Mouse (Mus musculus): ENCODE measurements around the gene Cmss1.

Cmss1 gene

DNA sequence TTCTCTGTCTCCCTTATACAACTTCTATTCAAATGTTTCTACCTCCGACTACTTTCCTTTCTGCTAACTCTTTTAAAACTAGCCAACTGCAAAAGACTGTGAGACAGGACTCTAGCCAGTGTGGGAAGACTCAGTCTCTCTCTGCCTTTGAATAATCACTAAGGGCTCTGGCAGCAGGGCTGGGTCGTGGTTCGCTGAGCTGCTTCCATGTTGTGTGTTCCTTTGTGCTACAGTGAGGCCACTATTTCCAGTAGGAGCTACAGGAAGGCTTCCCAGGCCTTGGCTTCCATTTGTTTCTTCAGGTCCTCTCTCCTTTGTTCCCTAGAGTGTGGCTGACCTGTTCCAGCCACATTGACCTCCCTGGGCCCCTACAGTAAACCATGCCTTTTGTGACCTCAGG is 260.4 kb downstream of the Cmss1 start:
- no peak for DNase-seq (ENCODE audit: low read depth)

DNA sequence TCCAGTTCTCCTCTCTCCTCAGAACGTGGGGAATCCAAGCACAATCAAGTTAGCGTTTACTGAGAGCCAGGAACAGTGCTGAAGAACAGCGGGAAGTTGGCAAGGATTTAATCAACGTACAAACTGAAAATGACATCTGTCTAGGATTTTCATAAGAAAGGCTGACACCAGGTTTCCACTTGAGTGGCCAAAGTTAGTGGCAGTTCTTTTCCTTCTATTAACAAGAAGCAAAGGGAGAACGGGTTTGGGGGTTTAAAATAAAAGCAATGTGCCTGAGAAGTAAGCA is 266.1 kb downstream of the Cmss1 start:
- no peak for DNase-seq (ENCODE audit: low read depth)

DNA sequence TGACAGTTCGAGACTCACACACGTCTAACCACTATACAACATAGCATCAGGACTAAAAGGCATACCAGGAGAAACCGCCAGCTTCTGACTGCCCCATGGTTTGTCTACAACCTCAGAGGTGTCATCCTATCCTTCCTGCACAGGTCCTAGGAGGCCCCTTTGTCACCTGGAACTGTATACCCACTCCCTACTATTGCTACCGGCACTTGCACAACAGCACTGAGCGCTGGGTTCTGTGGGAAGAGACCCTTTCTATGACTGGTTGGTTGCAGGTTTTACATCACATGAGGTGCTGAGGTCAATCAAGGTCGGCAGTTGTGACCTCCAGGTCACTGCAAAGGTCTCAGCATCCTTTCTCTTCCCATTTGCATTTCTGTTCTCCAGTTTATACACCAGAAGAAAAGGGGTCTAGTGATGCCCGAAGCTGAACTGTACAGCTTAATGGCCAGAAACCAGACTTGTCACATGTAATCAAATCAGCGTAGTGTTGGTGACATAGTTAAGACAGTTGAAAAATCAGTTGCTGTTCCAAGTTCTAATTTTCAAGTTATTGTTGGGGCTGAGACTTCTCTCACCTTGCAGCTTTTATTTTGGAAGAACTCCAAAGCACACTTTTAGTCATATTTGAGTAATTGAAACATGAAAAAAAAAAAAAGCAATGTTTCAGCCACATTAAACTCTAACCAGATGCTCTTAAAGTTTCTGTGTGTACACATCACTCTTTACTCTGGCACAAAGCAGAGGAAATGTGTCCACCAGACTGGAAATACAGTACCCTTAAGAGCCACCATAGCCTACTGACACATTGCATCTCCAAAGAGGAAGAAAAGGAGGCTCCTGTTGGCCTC is 266.7 kb downstream of the Cmss1 start:
- no peak for DNase-seq (ENCODE audit: low read depth)

DNA sequence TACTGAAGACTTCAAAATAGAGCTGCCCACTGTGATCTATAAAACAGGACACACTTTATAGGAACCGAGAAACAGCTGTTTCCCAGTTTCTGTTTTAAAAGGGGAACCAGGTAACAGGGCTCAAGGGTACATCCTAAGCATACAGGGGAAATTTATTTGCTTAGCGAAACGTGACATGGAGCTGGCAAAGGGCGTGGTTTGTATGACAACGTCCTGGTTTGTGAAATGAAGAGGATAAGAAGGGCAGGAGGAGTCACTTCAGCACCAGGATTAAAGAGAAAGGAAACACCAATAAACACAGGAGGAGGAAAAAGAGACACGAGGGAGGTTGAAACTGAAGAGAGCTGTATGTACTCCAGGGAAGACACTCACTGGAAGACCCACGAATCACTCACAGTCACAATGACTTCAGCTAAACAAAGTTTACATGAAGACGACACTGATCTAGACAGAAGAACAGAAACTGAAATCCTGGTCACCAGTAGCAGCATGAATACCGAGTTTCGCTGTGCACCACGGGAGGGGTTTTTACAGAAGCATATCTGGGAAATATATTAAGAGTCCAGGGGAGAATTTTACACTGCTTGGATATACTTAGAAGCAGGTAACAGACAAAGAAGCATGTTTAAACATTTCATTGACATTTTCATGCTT is 269.8 kb downstream of the Cmss1 start:
- DNase-seq (ENCODE audit: low read depth) = peak; percentile 58

DNA sequence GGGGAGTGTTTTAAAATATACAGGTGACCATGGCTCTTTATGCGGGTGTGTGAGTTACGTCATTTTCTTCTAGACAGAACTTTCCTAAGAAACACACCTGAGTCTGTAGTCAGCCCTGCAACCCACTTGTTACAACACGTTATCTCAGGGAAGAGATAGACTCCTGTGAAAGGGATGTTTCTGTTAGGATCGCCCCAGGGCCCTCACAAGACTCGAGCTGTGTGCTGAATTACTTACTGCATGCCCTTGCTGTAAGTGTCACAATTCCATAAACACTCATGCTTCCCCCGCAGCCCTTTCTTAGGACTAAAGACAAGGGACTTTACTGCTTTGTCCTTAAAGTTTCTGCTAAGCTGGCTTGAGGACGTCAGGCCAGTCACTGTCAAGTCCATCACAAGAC is 274.4 kb downstream of the Cmss1 start:
- no peak for DNase-seq (ENCODE audit: low read depth)

DNA sequence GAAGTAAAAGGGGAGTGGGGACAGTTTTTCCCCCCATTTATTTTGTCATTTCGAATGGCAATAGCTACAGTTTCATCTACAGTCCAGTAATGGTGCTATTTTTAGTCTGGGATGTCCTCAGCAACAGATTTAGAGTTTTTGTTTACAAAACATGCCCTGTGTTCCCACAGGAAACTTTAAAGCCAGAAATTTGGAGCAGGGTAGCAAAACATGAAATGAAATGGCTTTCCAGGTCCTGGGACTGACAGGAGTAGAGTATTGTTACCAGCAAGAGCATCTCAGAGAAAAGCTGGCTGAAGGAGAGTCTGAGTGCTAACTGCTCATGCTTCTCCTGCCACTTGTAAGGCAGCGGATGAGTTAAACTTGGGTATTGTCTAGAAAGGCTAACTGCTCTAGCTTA is 276.6 kb downstream of the Cmss1 start:
- DNase-seq (ENCODE audit: low read depth) = no peak

DNA sequence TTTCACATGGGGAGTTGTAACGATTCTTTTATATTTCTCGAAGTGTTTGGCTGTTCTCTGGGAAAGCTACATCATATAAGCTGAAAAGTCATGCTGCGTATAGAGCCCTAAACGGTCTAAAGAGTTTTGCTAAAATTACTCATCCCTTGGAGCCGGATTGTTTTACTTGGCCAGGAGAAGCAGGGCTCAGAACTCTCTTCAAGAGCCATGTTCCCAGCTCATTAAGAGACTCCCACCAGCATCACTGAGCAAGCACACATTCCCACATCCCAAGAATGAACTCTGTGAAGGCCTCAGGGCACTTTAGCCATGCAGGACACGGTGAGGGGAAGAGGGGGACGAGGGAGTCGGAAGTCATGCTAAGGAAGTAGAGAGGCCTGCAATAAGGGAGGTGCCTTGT is 277.6 kb downstream of the Cmss1 start:
- no peak for DNase-seq (ENCODE audit: low read depth)

DNA sequence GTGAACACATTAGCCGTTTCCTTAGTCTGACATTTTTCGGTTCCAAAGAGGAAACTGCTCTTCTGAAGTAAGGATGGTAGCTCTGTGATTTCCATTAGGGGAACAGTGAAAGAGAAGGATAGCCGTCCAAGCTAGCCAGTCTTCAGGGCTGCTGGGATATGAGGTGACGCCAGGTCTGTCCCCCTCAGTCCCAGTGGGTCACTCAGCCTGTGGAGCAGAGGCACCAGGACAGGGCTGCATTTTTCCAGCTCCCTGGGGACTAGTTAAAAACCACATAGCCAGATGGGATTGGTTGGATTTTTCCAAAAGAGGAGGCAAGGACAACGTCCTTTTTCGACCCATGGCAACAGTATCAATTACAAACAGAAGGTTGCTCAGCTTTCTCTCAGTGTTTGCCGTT is 279.7 kb downstream of the Cmss1 start:
- DNase-seq (ENCODE audit: low read depth) = no peak

DNA sequence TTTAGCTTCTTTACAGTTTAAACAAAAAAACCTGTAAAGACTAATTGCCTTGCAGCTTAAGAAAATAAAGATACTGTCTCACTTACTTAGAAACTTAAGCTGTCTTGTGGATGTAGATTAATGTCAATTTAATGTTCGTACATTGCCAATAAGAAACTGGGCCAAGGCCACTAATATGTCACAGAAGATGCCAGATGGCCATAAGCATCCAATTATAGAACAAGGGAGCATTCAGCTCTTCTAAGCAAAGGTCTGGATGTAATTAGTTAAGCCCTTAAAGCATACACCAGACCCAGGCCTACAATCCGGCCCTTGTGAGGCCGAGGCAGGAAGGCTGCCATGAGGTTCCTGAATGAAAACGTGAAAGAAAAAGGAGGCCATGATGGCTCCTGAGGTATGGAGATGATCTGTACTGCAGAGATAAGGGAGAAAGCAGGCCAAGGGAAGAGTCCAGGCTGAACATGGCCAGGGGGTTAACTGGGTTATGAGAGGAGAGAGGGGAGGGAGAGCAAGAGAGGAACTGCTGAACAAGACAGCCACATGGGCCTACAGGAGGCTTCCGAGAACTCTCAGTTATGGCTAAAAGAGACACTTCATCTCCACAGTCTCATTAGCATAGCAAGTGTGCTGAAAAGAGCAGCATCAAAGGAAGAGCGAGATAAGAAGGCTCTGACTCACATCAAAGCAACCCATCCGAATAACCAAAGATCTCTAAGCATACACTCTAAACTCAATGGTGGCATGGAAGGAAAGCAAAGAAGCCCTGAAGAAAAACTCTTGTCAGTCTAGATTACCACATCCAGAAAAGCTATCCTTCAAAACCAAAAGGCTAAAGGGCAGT is 287.2 kb downstream of the Cmss1 start:
- DNase-seq (ENCODE audit: low read depth) = peak; percentile 25

DNA sequence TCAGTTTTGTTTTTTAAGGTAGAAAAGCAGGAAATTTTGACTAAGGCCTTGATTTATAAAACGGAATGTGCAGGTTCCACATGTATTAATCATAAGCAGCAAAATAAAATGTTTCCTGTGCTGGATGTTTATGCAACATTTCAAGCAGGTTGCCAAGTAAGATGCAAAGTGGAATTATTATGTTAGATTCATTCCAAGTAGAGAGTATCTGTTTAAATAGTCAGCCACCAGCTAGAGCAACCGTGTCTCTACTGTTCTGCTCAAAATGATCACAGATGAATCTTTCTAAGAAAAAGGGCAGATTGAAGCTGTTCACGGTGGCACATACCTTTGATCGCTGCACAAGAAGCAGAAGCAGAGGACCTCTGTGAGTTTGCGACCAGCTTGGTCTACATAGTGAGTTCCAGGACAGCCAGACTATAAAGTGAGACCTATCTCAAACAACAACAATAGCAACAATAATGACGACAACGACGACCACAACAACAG is 288.0 kb downstream of the Cmss1 start:
- DNase-seq (ENCODE audit: low read depth) = no peak

DNA sequence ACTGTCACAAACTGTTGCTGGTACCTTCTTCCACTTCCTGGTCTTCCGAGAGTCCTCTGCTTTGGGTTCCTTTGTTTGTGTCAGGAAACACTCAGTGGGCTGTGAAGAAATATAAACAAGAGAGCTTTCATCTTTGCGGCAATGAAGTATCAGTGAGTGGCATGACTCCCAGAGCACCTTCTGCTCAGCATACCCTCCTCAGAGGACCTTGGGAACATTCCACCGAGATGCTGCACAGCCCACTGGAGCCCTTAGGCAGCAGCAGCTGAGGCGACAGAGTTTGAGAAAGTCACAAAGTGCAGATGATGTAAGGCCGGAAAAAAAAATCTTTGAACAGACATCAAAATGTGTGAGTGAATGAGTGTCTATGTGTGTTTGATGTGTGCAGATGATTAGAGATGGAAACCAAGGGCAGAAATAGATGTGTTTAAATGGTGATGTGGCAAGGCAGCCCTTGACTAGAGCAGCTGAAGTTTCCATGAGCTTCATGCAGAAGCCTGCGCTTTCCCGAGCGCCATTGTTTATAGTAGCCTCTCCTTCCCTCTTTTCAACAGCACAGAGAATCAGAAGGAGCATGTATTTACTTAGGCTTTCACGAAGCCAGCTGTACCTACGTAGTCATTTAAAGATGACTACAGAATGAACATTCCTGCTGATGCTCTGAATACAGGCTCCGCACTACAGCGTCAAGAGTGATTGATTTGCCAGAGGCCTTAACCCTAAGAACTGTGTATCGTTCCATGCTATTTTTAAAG is 288.6 kb downstream of the Cmss1 start:
- peak; percentile 17 for DNase-seq (ENCODE audit: low read depth)

DNA sequence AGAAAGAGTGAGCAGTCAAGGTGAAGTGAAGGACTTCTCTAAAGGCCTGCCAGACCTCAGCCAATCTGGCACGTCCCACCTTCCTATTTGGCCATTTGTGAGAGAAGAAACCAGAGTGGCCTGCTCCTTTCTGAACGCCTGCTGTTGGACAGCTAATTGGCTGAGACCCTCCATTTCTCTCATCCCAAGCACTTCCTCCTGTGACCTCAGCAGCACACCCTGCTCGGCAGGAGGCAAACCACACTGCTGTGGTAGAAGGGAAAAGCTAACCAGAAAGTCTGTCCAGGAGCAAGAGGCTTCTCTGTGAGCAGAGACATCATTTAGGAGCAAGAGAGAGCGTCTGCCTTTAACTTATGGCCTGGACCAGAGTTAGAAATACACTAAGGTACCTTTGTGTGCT is 289.5 kb downstream of the Cmss1 start:
- DNase-seq (ENCODE audit: low read depth) = no peak

DNA sequence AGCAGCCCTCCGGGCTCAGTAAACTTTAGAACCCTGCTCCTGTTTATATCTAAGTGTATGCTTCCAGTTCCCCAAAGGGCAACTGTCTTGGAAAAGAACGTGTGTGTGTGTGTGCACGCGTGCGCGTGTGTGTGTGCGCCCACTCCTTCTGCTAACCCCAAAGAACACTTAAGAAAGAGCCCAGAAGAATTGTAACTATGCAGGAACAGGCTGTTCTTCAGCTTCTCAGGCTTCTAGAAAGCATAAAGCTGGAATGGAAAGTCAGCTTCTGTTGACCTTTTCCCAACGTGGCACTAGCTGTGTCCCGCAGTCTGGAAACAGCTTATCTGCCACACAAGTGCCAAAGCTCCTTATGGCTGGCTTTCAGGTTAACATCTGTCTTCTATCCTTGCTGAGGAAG is 291.6 kb downstream of the Cmss1 start:
- DNase-seq (ENCODE audit: low read depth) = no peak

DNA sequence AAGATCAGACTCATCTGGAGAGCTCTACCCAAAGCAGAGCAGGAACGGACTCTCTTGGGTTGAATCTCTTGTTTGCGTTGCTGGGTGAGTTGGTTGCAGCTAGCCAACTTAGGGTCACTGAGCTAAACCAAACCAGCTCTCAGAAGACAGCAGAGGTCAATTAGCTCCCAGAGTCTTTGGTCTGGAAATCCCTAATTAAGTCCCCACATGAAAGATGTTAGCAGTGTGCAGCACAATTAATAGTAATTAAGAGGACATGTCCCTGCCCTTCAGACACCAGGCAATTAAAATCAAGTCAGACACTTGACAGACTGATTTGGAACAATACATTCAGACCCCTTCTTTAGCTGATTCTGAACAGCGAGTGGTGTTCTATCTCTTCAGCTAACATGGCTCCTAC is 292.4 kb downstream of the Cmss1 start:
- no peak for DNase-seq (ENCODE audit: low read depth)

DNA sequence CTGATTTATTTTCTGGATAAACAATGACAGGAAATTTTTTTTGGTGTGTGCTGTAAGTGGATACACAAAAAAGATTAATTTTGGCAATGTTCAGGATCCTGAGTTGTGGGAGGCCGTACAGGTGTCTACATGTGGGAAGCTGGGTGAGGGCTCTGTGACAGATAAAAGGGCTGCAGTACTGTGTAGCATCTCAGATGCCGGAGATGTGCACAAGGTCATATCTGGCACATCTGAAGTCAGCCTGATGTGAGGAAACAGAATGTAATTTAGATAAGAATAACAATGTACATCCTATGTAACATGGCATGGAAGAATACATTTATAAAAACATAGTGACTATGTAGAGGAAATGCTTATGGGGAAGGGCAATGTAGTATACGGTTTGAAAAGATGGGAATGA is 293.2 kb downstream of the Cmss1 start:
- no peak for DNase-seq (ENCODE audit: low read depth)

DNA sequence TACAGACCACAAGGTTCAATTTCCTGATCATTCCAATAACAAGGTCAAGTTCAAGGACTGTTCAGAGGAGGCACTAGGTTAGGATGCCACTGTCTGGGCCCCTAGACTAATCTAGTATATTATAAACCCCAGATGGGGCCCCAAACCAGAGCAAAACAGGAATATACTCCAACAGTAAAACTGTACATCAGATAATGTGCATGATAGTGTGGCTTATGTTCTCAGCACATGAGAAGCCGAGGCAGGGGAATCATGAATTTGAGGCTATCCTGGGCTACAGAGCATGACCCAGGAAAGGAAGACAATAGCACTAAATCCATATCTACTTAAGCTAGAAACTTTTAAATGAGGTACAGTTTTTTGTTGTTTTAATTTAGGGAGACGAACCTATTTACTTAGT is 294.5 kb downstream of the Cmss1 start:
- DNase-seq (ENCODE audit: low read depth) = no peak

DNA sequence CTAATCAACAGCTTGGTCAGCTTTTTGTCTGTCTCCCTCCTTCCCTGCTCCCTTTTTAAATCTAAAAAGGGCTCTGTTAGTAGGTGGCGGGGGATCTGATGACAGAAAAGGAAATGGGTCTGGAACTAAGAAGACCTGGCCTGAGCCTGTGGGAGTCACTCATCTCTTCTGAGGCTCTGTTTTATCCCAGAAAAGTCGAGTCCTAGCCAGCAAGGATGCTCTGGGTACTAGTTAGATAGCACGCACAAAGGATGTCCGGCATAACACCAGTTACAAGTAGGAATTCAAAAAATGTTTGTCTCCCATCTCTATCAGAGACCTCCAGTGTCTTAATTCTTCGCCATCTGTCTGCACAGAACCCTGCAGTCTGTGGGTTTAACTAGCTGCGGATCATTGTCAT is 301.2 kb downstream of the Cmss1 start:
- no peak for DNase-seq (ENCODE audit: low read depth)

DNA sequence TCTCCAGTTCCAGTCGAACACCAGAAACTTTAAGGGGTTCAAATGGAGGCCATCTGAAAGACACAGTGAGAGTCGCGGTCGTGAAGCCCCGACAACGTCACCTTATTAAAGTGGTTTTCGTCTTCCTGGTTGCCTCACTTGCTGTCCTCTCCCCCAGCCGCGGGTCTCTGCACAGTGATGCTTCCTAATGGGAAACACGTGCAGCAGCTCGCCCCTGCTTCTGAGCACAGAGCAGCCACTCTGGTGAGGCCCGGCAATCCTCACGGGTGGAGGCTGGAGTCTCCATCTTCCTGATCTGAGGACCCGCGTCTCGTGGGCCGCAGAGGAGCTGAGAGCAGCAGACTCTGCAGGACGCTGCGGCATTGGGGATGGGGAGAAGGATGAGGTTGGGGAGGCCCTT is 302.9 kb downstream of the Cmss1 start:
- DNase-seq (ENCODE audit: low read depth) = no peak

DNA sequence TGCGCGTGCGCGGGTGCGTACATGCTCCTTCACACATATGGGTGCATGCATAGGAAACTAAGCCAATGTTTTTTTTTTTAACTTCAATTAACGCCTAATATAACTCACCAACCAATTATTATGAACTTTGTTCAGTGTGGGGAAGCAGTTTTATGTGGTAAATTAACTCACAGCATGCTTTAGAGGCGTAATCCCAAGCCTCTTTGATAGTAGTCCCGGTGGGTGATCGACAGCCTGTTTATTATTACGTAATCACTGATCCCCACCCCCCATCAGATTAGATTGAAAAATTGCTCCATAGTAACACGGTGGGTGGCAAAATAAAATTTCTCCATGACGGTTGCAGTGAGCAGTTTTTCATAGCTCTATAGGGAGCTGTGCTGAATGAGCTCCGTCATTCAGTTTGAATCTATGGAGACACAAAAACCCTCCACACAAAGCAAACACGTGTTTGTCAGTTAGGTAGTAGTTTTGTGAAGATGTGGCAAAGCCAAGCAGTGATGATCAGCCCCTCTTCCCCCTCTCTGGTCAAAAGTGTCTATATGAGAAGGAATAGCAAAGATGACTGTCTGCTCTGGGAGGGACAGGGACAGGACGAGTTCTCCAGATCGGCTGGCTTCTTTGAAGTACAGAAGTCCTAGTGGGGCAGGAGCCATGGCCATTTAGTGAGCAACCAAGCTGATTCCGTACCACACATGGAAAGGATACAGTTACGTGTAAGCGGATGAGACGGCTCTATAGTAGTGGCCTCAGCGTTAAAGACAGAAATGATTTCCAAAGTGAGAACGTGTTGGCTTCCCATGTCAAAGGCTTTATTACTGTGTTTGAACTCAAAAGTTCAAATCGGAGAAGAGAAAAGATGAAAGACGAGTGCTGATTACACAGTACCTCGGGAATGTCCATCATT is 303.6 kb downstream of the Cmss1 start:
- DNase-seq (ENCODE audit: low read depth) = no peak

DNA sequence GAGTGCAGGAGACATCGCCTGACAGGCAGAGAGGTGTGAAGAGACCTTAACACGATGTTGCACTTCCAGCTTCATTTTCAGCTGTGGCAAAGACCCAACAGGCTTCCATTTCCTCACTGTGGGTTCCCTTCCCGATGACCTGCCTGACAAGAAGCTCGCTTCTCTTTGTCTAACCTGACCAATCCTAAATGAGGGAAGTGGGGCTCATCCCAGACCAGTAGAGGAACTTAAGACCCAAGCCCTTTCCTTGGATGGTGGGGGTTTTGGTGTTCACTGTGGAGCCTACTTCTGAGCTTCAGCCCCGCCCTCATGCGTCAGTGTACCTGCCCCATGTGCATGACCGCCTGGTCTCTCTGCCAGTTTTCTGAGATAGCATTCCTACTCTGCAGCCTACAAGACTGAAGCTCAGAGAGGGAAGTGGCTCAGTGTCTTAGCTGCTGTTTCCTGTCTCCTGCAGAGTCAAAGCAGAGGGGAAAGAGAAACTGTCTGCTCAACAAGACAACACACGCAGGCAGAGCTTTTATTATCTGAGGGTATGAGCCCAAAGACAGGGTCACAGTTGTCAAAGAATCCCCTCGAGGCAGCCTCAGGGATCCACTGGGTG is 305.1 kb downstream of the Cmss1 start:
- no peak for DNase-seq (ENCODE audit: low read depth)

Measured in induced T-regulatory cell, adult 2 months (primary cell).